Comparison of ENCODE assay signal across 10 mouse cellular contexts in the genomic region with DNA sequence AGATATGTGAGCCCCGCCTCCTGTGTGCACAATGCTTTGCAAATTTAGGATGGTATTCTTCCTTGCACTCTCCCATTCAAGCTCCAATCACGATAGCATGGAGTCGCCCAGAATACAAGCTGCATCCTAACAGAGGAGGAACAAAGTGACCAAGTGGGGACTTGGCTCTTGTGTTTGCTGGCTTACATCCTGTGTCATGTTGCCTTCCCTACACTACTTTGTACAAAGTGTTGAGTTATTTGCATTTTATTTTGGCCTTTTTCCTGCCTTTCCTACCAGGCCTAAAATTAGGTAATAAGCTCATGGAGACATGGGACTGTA.
DNase-seq lines count a peak whose midpoint lies in the region; ATAC-seq and TF ChIP-seq lines count a peak whose summit lies in the region.
"Had no signal": no experiment of that assay in that cellular context is flagged by ENCODE, and none has a peak within 500 bp of the region (broad histone marks: within the 10 kb centered on the region; RNA-seq: fewer than 3 reads in every experiment).

No protein-coding gene starts in this region.

- peaks cover 26% of the 10 kb centered on the region for H3K4me1 ChIP-seq in heart, embryonic 13.5 days
- peaks cover 4% of the 10 kb centered on the region for H3K4me1 ChIP-seq in ES-Bruce4 (ENCODE audit: control insufficient read depth, insufficient read depth, low read length)
- H3K4me1 ChIP-seq in hindbrain, embryonic 10.5 days (replicated peaks), result peaks cover 51% of the 10 kb centered on the region
- H3K4me1 ChIP-seq in liver, embryonic 16.5 days (ENCODE audit: control insufficient read depth, low read depth, low read length), result peaks cover 6% of the 10 kb centered on the region; the same call in 1 of the 2 replicates

- no peak for TF ChIP-seq POLR2A in ES-Bruce4 (IDR thresholded peaks at IDR 0.05; ENCODE audit: insufficient read depth, low read length)

- peak overlapping the region; percentile 92 for H3K4me2 ChIP-seq in heart, embryonic 13.5 days
- peak overlapping the region; percentile 49 for H3K4me2 ChIP-seq in liver, embryonic 16.5 days (ENCODE audit: low read depth, low read length)

- H3K4me3 ChIP-seq in heart, embryonic 13.5 days, result peak overlapping the region; percentile 51
- H3K4me3 ChIP-seq in ES-Bruce4 (ENCODE audit: low read depth, low read length), result peak overlapping the region; percentile 43; the same call in 1 of the 2 replicates
- peak overlapping the region; percentile 54 for H3K4me3 ChIP-seq in hindbrain, embryonic 10.5 days
- H3K4me3 ChIP-seq in liver, embryonic 16.5 days (ENCODE audit: low read depth, low read length), result peak overlapping the region; percentile 33
- H3K4me3 ChIP-seq: erythroblast, embryonic 14.5 days had no signal

- H3K27me3 ChIP-seq in heart, embryonic 13.5 days (replicated peaks), result peaks cover 15% of the 10 kb centered on the region
- no peaks in the 10 kb centered on the region for H3K27me3 ChIP-seq in ES-Bruce4 (ENCODE audit: control insufficient read depth, insufficient read depth, low read length, poor library complexity, severe bottlenecking)
- peaks cover 62% of the 10 kb centered on the region for H3K27me3 ChIP-seq in hindbrain, embryonic 10.5 days (ENCODE audit: insufficient read depth, poor library complexity, severe bottlenecking)
- H3K27me3 ChIP-seq in liver, embryonic 16.5 days (ENCODE audit: control insufficient read depth, insufficient read depth, low read depth, low read length), result peaks cover 26% of the 10 kb centered on the region

- no peak overlapping the region for H3K27ac ChIP-seq in heart, embryonic 13.5 days (replicated peaks)
- H3K27ac ChIP-seq in ES-Bruce4 (ENCODE audit: insufficient read depth, low read length), result no peak overlapping the region; the same call in 1 of the 2 replicates
- peak overlapping the region; percentile 81 for H3K27ac ChIP-seq in hindbrain, embryonic 10.5 days
- no peak overlapping the region for H3K27ac ChIP-seq in liver, embryonic 16.5 days (ENCODE audit: low read length)

- intact Hi-C loops in heart, postnatal 14 days (cut with DNase I), result no loop called here

- no peaks in the 10 kb centered on the region for H3K36me3 ChIP-seq in heart, embryonic 13.5 days
- no peaks in the 10 kb centered on the region for H3K36me3 ChIP-seq in ES-Bruce4 (ENCODE audit: control insufficient read depth, insufficient read depth, low read length, poor library complexity, severe bottlenecking)
- H3K36me3 ChIP-seq in hindbrain, embryonic 10.5 days, result no peaks in the 10 kb centered on the region
- no peaks in the 10 kb centered on the region for H3K36me3 ChIP-seq in liver, embryonic 16.5 days (ENCODE audit: control insufficient read depth, insufficient read depth)

- DNase-seq in heart, postnatal 14 days, result no peak
- no peak for DNase-seq in hindbrain, embryonic 10.5 days (ENCODE audit: low spot score)
- DNase-seq in cerebellum, adult 8-10 months, result no peak
- no peak for DNase-seq in T-cell, adult 2 months (ENCODE audit: low spot score)
- DNase-seq in left cerebral cortex, adult 8-10 months (ENCODE audit: low spot score in 2 of 2), result no peak
- DNase-seq: adrenal gland, postnatal 25 days had no signal

- no peak for TF ChIP-seq EP300 in ES-Bruce4 (IDR thresholded peaks at IDR 0.05; ENCODE audit: insufficient read depth, low read depth, low read length)

- no peak overlapping the region; the same call in 1 of the 2 replicates for H3K9ac ChIP-seq in heart, embryonic 13.5 days
- no peak overlapping the region for H3K9ac ChIP-seq in ES-Bruce4 (ENCODE audit: low read depth, poor library complexity, severe bottlenecking)
- H3K9ac ChIP-seq in liver, embryonic 16.5 days (ENCODE audit: low read depth, low read length), result no peak overlapping the region

- TF ChIP-seq CTCF in ES-Bruce4 (IDR thresholded peaks at IDR 0.05; ENCODE audit: low read depth, low read length), result no peak

- ATAC-seq in heart, embryonic 13.5 days (ENCODE audit: extremely low read depth, insufficient number of reproducible peaks, low FRiP score, low TSS enrichment), result no peak
- no peak for ATAC-seq in liver, embryonic 16.5 days (ENCODE audit: low read depth)

- no peaks in the 10 kb centered on the region for H3K9me3 ChIP-seq in heart, embryonic 13.5 days
- no peaks in the 10 kb centered on the region for H3K9me3 ChIP-seq in ES-Bruce4 (replicated peaks; ENCODE audit: control insufficient read depth, insufficient read depth, low read length, poor library complexity, severe bottlenecking)
- H3K9me3 ChIP-seq in hindbrain, embryonic 10.5 days, result no peaks in the 10 kb centered on the region
- H3K9me3 ChIP-seq in liver, embryonic 16.5 days (replicated peaks; ENCODE audit: control insufficient read depth, low read length), result no peaks in the 10 kb centered on the region

- 15% methylated on average over 3 of the region's 3 CpGs for WGBS in heart, embryonic 13.5 days
- 7% methylated on average over 3 of the region's 3 CpGs for WGBS in hindbrain, embryonic 10.5 days
- 18% methylated on average over 3 of the region's 3 CpGs for WGBS in liver, embryonic 16.5 days (ENCODE audit: insufficient replicate concordance)
